Mouse (Mus musculus) midbrain, embryonic 10.5 days (tissue): ENCODE measurements around the gene Pigh. TPM values are rescaled to one million over a fixed set of nuclear protein-coding genes. Genes with fewer than 3 reads are reported as not detected.

Experiments used
- DNase-seq: peaks from one replicate; pipeline ENCODE4 v3.0.0-alpha.2; 2017; ENCODE audit warnings: low spot score
- H3K27ac ChIP-seq: fragments of 300-500 bp; sonication (generic); replicated peaks from 2 replicates; pipeline ENCODE4 v1.5.1; 2016; ENCODE audit warnings: mild to moderate bottlenecking
- H3K27me3 ChIP-seq: fragments of 300-500 bp; sonication (generic); 2 replicates; pipeline ENCODE4 v1.6.1; 2016; ENCODE audit warnings: low read depth, mild to moderate bottlenecking; ENCODE audit not compliant: poor library complexity, severe bottlenecking
- H3K36me3 ChIP-seq: fragments of 300-500 bp; sonication (generic); 2 replicates; pipeline ENCODE4 v1.6.1; 2016; ENCODE audit warnings: mild to moderate bottlenecking, moderate library complexity
- H3K4me1 ChIP-seq: fragments of 300-500 bp; sonication (generic); 2 replicates; pipeline ENCODE4 v1.6.1; 2016
- H3K4me3 ChIP-seq: fragments of 300-500 bp; sonication (generic); 2 replicates; pipeline ENCODE4 v1.5.1; 2016; ENCODE audit warnings: mild to moderate bottlenecking, moderate library complexity
- H3K9me3 ChIP-seq: fragments of 300-500 bp; sonication (generic); replicated peaks from 2 replicates; pipeline ENCODE4 v1.6.1; 2016; ENCODE audit warnings: mild to moderate bottlenecking
- WGBS: fragments of 180-500 bp; shearing (Covaris S2); methylation state at CpG from one replicate; pipeline ENCODE4 v1.1.7; 2016; 5-methylcytosine and 5-hydroxymethylcytosine counted together
- polyA plus RNA-seq: library from polyadenylated mRNA; unstranded; fragments of >200 nt; fragmentation: Nextera tagmentation; extraction: Ambion mirVana; gene quantifications from 2 replicates; pipeline ENCODE4 v1.2.1, GENCODE M21; 2016

Gene Pigh
- polyA plus RNA-seq, 1 experiment from 2014 or later = 32.3 TPM

GRCm38 (mm10) chr12:79103773-79104172, 14.3 kb upstream of the Pigh start:
- Histone ChIP-seq H3K27ac (no peak overlapping the region), H3K27me3 (no peaks in the 10 kb centered on the region), H3K4me1 (0 out of 2 replicates have a peak, but pooled peaks cover 3% of the 10 kb centered on the region), H3K4me3 (no peak overlapping the region), H3K9me3 (no peaks in the 10 kb centered on the region), H3K36me3 (no peaks in the 10 kb centered on the region)
- no peak for DNase-seq
- WGBS = 79% methylated on average over 3 of the region's 3 CpGs

- no peak for DNase-seq
- WGBS = 59% methylated on average over 3 of the region's 3 CpGs
- Histone ChIP-seq H3K4me1 (no peaks in the 10 kb centered on the region), H3K27ac (no peak overlapping the region), H3K36me3 (no peaks in the 10 kb centered on the region), H3K4me3 (no peak overlapping the region), H3K27me3 (no peaks in the 10 kb centered on the region), H3K9me3 (no peaks in the 10 kb centered on the region)
Measured at GRCm38 (mm10) chr12:79097106-79097752, 7.8 kb upstream of the Pigh start.

DNA sequence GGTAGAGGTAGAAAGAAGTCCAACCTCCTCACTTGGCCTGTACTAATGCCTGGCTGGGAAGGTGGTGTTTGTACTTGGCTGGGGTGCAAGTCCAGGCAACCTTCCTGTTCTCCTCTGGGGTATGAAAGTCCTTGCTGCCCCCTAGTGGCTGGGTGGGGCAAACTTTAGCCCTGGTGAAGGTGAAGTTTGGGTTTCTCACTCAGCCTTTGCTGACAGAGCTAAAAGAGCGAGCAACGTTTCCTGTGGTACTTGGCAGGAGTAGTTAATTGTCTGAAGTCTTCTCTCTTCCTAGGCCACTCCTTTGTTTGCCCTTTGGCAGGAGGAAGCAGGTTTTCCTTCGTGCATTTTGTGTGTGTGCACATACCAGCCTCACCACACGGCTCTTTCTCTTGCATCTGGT, 3.1 kb upstream of the Pigh start:
- H3K9me3 ChIP-seq = no peaks in the 10 kb centered on the region
- 55% methylated on average over 4 of the region's 4 CpGs for WGBS
- H3K4me1 ChIP-seq = peaks cover 15% of the 10 kb centered on the region
- no peak overlapping the region for H3K4me3 ChIP-seq
- no peaks in the 10 kb centered on the region for H3K27me3 ChIP-seq
- H3K36me3 ChIP-seq = no peaks in the 10 kb centered on the region
- no peak for DNase-seq
- no peak overlapping the region for H3K27ac ChIP-seq

GRCm38 (mm10) chr12:79073362-79073761, 16.1 kb downstream of the Pigh start:
- peaks cover 97% of the 10 kb centered on the region for H3K36me3 ChIP-seq
- no peak overlapping the region for H3K4me3 ChIP-seq
- 92% methylated on average over 6 of the region's 6 CpGs for WGBS
- no peaks in the 10 kb centered on the region for H3K9me3 ChIP-seq
- DNase-seq = no peak
- no peaks in the 10 kb centered on the region for H3K4me1 ChIP-seq
- H3K27ac ChIP-seq = no peak overlapping the region
- no peaks in the 10 kb centered on the region for H3K27me3 ChIP-seq

DNA sequence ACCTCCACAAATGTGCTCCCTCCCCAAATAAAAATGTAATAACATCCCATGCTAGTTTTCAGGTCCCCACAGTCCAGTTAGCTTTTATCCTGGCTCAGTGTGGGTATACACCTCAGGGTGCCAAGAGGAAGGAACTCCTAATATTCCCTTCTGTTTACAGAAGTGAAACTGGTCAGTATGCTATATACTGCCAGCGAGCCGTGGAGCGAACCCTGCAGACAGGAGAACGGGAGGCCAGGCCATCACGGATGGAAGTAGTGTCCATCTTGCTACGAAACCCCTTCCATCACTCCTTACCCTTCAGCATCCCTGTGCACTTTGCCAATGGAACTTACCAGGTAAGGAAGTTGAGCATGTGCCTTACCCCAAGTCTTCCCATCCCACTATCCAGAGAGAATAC, 16.9 kb downstream of the Pigh start:
- Histone ChIP-seq H3K36me3 (peaks cover 97% of the 10 kb centered on the region), H3K4me1 (no peaks in the 10 kb centered on the region), H3K9me3 (no peaks in the 10 kb centered on the region), H3K4me3 (no peak overlapping the region), H3K27me3 (no peaks in the 10 kb centered on the region), H3K27ac (no peak overlapping the region)
- 91% methylated on average over 6 of the region's 6 CpGs for WGBS
- DNase-seq = no peak

DNA sequence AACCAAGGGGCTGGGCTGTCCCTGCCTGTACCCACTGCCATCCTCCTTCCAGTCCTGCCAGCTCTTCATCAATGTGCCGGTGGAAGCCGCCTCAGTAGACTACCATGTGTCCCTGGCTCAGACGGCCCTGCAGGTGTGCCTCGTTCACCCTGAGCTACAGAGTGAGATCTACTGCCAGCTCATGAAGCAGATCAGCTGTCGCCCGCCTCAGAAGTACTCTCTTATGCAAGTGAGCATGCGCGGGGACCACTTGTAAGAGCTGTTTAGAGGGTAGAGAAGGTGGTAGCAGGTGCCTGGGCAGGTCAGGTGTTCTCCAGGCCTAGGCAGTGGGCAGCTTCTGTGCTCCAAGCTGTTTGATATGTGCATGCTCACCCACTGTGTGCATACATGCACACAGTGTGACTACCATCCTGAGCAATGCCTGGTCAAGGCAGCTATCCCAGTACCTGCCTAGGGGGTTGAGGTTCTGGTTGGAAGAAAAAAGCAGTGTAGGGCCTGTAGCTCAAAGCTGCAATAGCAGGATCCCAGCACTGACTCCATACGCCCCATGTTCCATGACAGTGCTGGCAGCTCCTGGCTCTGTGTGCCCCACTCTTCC, 18.6 kb downstream of the Pigh start:
- Histone ChIP-seq H3K36me3 (peaks cover 95% of the 10 kb centered on the region), H3K27me3 (no peaks in the 10 kb centered on the region), H3K27ac (no peak overlapping the region), H3K4me3 (no peak overlapping the region), H3K4me1 (no peaks in the 10 kb centered on the region), H3K9me3 (no peaks in the 10 kb centered on the region)
- 88% methylated on average over 9 of the region's 9 CpGs for WGBS
- no peak for DNase-seq

- WGBS = 83% methylated on average over 6 of the region's 6 CpGs
- H3K27me3 ChIP-seq = no peaks in the 10 kb centered on the region
- no peak overlapping the region for H3K4me3 ChIP-seq
- no peak overlapping the region for H3K27ac ChIP-seq
- no peaks in the 10 kb centered on the region for H3K4me1 ChIP-seq
- DNase-seq = no peak
- H3K36me3 ChIP-seq = peaks cover 95% of the 10 kb centered on the region
- no peaks in the 10 kb centered on the region for H3K9me3 ChIP-seq
Measured at GRCm38 (mm10) chr12:79069916-79070315, 19.5 kb downstream of the Pigh start.

- DNase-seq = no peak
- H3K36me3 ChIP-seq = peaks cover 95% of the 10 kb centered on the region
- H3K27me3 ChIP-seq = no peaks in the 10 kb centered on the region
- WGBS = 88% methylated on average over 6 of the region's 6 CpGs
- no peaks in the 10 kb centered on the region for H3K9me3 ChIP-seq
- H3K4me1 ChIP-seq = no peaks in the 10 kb centered on the region
- H3K27ac ChIP-seq = no peak overlapping the region
- H3K4me3 ChIP-seq = no peak overlapping the region
Measured at GRCm38 (mm10) chr12:79069187-79069608, 20.3 kb downstream of the Pigh start.

GRCm38 (mm10) chr12:79068306-79068705, 21.1 kb downstream of the Pigh start:
- no peak overlapping the region for H3K4me3 ChIP-seq
- H3K4me1 ChIP-seq = no peaks in the 10 kb centered on the region
- H3K36me3 ChIP-seq = peaks cover 95% of the 10 kb centered on the region
- 91% methylated on average over 11 of the region's 11 CpGs for WGBS
- H3K27ac ChIP-seq = no peak overlapping the region
- no peak for DNase-seq
- no peaks in the 10 kb centered on the region for H3K27me3 ChIP-seq
- H3K9me3 ChIP-seq = no peaks in the 10 kb centered on the region

DNA sequence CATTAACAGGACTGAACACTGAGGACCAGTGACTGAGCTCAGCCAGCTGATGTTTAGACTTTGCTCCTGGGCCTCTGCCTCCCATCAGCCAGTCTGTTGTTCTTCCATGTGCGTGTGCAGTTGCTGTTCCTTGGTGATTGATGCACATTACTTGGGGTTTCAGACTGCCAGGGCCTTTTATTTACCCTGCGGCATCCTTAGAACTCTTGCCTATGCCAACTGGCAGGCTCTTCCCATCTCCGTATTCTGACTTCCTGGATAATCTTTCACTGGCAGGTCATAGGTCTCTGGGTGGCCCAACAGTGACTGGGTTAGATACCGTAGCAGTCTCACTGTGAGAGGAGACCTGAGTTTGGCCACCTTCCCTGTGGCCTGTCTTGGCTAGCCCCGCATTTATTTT, 21.9 kb downstream of the Pigh start:
- Histone ChIP-seq H3K36me3 (peaks cover 93% of the 10 kb centered on the region), H3K27me3 (no peaks in the 10 kb centered on the region), H3K9me3 (no peaks in the 10 kb centered on the region), H3K27ac (no peak overlapping the region), H3K4me3 (no peak overlapping the region), H3K4me1 (no peaks in the 10 kb centered on the region)
- WGBS = 86% methylated on average over 5 of the region's 5 CpGs
- DNase-seq = no peak

DNA sequence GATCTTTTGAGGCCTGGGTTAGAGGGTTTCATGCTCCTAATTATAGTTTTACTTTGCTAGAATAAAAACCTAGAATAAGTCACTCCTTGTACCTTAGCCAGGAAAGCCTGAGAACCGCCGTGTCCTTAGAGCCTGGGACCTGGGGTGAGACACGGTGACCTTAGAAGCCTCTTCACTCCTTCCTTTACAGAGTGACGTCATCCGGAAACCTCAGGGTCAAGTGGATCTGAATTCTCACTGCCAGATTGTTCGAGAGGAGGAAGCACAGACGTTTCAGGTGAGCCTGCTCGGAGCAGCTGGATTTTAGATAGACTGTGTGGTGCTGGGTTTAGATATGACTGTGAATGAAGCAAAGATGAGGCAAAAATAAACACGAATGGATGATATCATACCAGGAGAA, 23.0 kb downstream of the Pigh start:
- Histone ChIP-seq H3K27me3 (no peaks in the 10 kb centered on the region), H3K27ac (no peak overlapping the region), H3K4me1 (no peaks in the 10 kb centered on the region), H3K4me3 (no peak overlapping the region), H3K36me3 (peaks cover 89% of the 10 kb centered on the region), H3K9me3 (no peaks in the 10 kb centered on the region)
- no peak for DNase-seq
- 89% methylated on average over 9 of the region's 9 CpGs for WGBS

- peaks cover 85% of the 10 kb centered on the region for H3K36me3 ChIP-seq
- no peaks in the 10 kb centered on the region for H3K9me3 ChIP-seq
- H3K27me3 ChIP-seq = no peaks in the 10 kb centered on the region
- no peak overlapping the region for H3K4me3 ChIP-seq
- H3K27ac ChIP-seq = no peak overlapping the region
- WGBS = 92% methylated on average over 13 of the region's 13 CpGs
- DNase-seq = no peak
- no peaks in the 10 kb centered on the region for H3K4me1 ChIP-seq
Measured at GRCm38 (mm10) chr12:79064451-79064850, 25.0 kb downstream of the Pigh start.

GRCm38 (mm10) chr12:79060766-79061652, 28.4 kb downstream of the Pigh start:
- 81% methylated on average over 7 of the region's 7 CpGs for WGBS
- H3K9me3 ChIP-seq = no peaks in the 10 kb centered on the region
- peaks cover 57% of the 10 kb centered on the region for H3K36me3 ChIP-seq
- no peak overlapping the region for H3K27ac ChIP-seq
- H3K27me3 ChIP-seq = no peaks in the 10 kb centered on the region
- no peak overlapping the region for H3K4me3 ChIP-seq
- no peak for DNase-seq
- H3K4me1 ChIP-seq = no peaks in the 10 kb centered on the region
